Mouse (Mus musculus) MEL (cell line): ENCODE measurements around the gene Nfia. TPM values are rescaled to one million over a fixed set of nuclear protein-coding genes. Genes with fewer than 3 reads are reported as not detected.

Source experiments
- DNase-seq: peaks from one replicate; pipeline ENCODE4 v3.0.0; 2011; ENCODE audit warnings: low read depth, low spot score
- H3K27ac ChIP-seq: 2 replicates; pipeline ENCODE4 v1.5.1; 2012; ENCODE audit warnings: low read depth, mild to moderate bottlenecking, control low read depth, low read length, moderate library complexity; ENCODE audit not compliant: control insufficient read depth
- H3K27me3 ChIP-seq, 2 experiments: fragments of 150-350 bp in 1 of 2; sonication (generic) in 1 of 2; 2 replicates each; pipeline ENCODE4 v1.6.1; 2012; ENCODE audit warnings: low read length in 2 of 2, mild to moderate bottlenecking in 2 of 2, improper control_type of control experiment in 1 of 2, moderate library complexity in 1 of 2; ENCODE audit not compliant: insufficient read depth in 2 of 2, control insufficient read depth in 1 of 2
- H3K36me3 ChIP-seq, 2 experiments: 2 replicates each; pipeline ENCODE4 v1.6.1; 2012 to 2014; ENCODE audit warnings: low read length in 2 of 2, improper control_type of control experiment in 1 of 2, inconsistent platforms in 1 of 2, mild to moderate bottlenecking in 1 of 2; ENCODE audit not compliant: insufficient read depth in 2 of 2, control insufficient read depth in 1 of 2
- H3K4me1 ChIP-seq, 2 experiments: fragments of 150-350 bp in 1 of 2; sonication (generic) in 1 of 2; 2 replicates each; pipeline ENCODE4 v1.6.1; 2012; ENCODE audit warnings: low read length in 2 of 2, improper control_type of control experiment in 1 of 2, mild to moderate bottlenecking in 1 of 2; ENCODE audit not compliant: insufficient read depth in 2 of 2, control insufficient read depth in 1 of 2
- H3K4me3 ChIP-seq, 2 experiments: fragments of 150-350 bp in 1 of 2; sonication (generic) in 1 of 2; 2 replicates each; pipeline ENCODE4 v1.5.1; 2012; ENCODE audit warnings: low read depth in 2 of 2, low read length in 2 of 2, mild to moderate bottlenecking in 2 of 2, moderate library complexity in 2 of 2, control low read depth in 1 of 2, improper control_type of control experiment in 1 of 2; ENCODE audit not compliant: control insufficient read depth in 1 of 2, insufficient read depth in 1 of 2
- H3K79me2 ChIP-seq: 2 replicates; pipeline ENCODE4 v1.6.1; 2012; ENCODE audit warnings: mild to moderate bottlenecking, low read length, moderate library complexity; ENCODE audit not compliant: control insufficient read depth, poor library complexity, insufficient read depth
- H3K9ac ChIP-seq: 2 replicates; pipeline ENCODE4 v1.6.1; 2012; ENCODE audit warnings: low read depth, mild to moderate bottlenecking, control low read depth, low read length, moderate library complexity; ENCODE audit not compliant: control insufficient read depth, poor library complexity, severe bottlenecking
- H3K9me3 ChIP-seq: fragments of 150-350 bp; sonication (generic); replicated peaks from 2 replicates; pipeline ENCODE4 v1.6.1; 2012; ENCODE audit warnings: mild to moderate bottlenecking, low read length, improper control_type of control experiment, moderate library complexity; ENCODE audit not compliant: insufficient read depth
- BHLHE40 ChIP-seq: IDR thresholded peaks from 2 replicates; pipeline ENCODE4 v1.6.1; 2012; ENCODE audit warnings: low read depth, mild to moderate bottlenecking, inconsistent platforms, low read length, improper control_type of control experiment, borderline replicate concordance
- CHD2 ChIP-seq: IDR thresholded peaks from 2 replicates; pipeline ENCODE4 v1.6.1; 2011; ENCODE audit warnings: low read length, improper control_type of control experiment
- CTCF ChIP-seq, 3 experiments: IDR thresholded peaks in 2 of 3; conservative IDR thresholded peaks in 1 of 3; 2 replicates each; pipeline ENCODE4 v1.5.1; 2011 to 2012; ENCODE audit warnings: low read length in 3 of 3, low read depth in 2 of 3, mild to moderate bottlenecking in 2 of 3, improper control_type of control experiment in 1 of 3, inconsistent platforms in 1 of 3, mixed read lengths in 1 of 3, moderate library complexity in 1 of 3; ENCODE audit not compliant: control insufficient read depth in 1 of 3, insufficient read depth in 1 of 3, poor library complexity in 1 of 3, severe bottlenecking in 1 of 3
- ELF1 ChIP-seq: IDR thresholded peaks from 2 replicates; pipeline ENCODE4 v1.6.1; 2014; ENCODE audit warnings: low read depth, mild to moderate bottlenecking, inconsistent platforms, low read length, improper control_type of control experiment, moderate library complexity
- EP300 ChIP-seq, 2 experiments: IDR thresholded peaks; 2 replicates each; pipeline ENCODE4 v1.6.1; 2011; ENCODE audit warnings: improper control_type of control experiment in 2 of 2, low read length in 2 of 2, low read depth in 1 of 2, mild to moderate bottlenecking in 1 of 2
- ETS1 ChIP-seq: IDR thresholded peaks from 2 replicates; pipeline ENCODE4 v1.6.1; 2012; ENCODE audit warnings: low read depth, mild to moderate bottlenecking, inconsistent platforms, low read length, improper control_type of control experiment, moderate library complexity
- GABPA ChIP-seq: IDR thresholded peaks from 2 replicates; pipeline ENCODE4 v1.6.1; 2012; ENCODE audit warnings: low read depth, mild to moderate bottlenecking, inconsistent platforms, low read length, improper control_type of control experiment, moderate library complexity
- GATA1 ChIP-seq: IDR thresholded peaks from 2 replicates; pipeline ENCODE4 v1.6.1; 2011; ENCODE audit warnings: low read depth, low read length, improper control_type of control experiment
- HCFC1 ChIP-seq: IDR thresholded peaks from 2 replicates; pipeline ENCODE4 v1.6.1; 2012; ENCODE audit warnings: low read depth, mild to moderate bottlenecking, inconsistent platforms, low read length, improper control_type of control experiment, moderate library complexity
- KAT2A ChIP-seq: conservative IDR thresholded peaks from 2 replicates; pipeline ENCODE4 v1.6.1; 2012; ENCODE audit warnings: low read depth, low read length, improper control_type of control experiment, inconsistent platforms
- MEF2A ChIP-seq: IDR thresholded peaks from 2 replicates; pipeline ENCODE4 v1.6.1; 2014; ENCODE audit warnings: low read depth, mild to moderate bottlenecking, inconsistent platforms, low read length, improper control_type of control experiment; ENCODE audit not compliant: poor library complexity, insufficient replicate concordance, severe bottlenecking; ENCODE audit errors: extremely low read depth
- MXI1 ChIP-seq: IDR thresholded peaks from 2 replicates; pipeline ENCODE4 v1.6.1; 2011; ENCODE audit warnings: mild to moderate bottlenecking, low read depth, low read length, improper control_type of control experiment
- MYB ChIP-seq: IDR thresholded peaks from 2 replicates; pipeline ENCODE4 v1.6.1; 2011; ENCODE audit warnings: mild to moderate bottlenecking, low read depth, low read length, improper control_type of control experiment
- NELFE ChIP-seq: IDR thresholded peaks from 2 replicates; pipeline ENCODE4 v1.6.1; 2011; ENCODE audit warnings: low read depth, low read length, improper control_type of control experiment
- NRF1 ChIP-seq: IDR thresholded peaks from 2 replicates; pipeline ENCODE4 v1.6.1; 2014; ENCODE audit warnings: low read depth, mild to moderate bottlenecking, inconsistent platforms, low read length, improper control_type of control experiment, moderate library complexity; ENCODE audit not compliant: poor library complexity, insufficient read depth, severe bottlenecking
- POLR2AphosphoS2 ChIP-seq: IDR thresholded peaks from 2 replicates; pipeline ENCODE4 v1.6.1; 2011; ENCODE audit warnings: low read length, improper control_type of control experiment
- POLR2AphosphoS5 ChIP-seq: IDR thresholded peaks from 2 replicates; pipeline ENCODE4 v1.6.1; 2012; ENCODE audit warnings: low read depth, borderline replicate concordance, mild to moderate bottlenecking, inconsistent platforms, low read length, moderate library complexity, mixed read lengths
- RAD21 ChIP-seq: IDR thresholded peaks from 2 replicates; pipeline ENCODE4 v1.6.1; 2011; ENCODE audit warnings: mild to moderate bottlenecking, low read depth, low read length, improper control_type of control experiment
- RCOR1 ChIP-seq: IDR thresholded peaks from 2 replicates; pipeline ENCODE4 v1.6.1; 2012; ENCODE audit warnings: low read depth, mild to moderate bottlenecking, inconsistent platforms, low read length, improper control_type of control experiment
- SIN3A ChIP-seq: IDR thresholded peaks from 2 replicates; pipeline ENCODE4 v1.6.1; 2012; ENCODE audit warnings: low read length, improper control_type of control experiment, inconsistent platforms
- SMC3 ChIP-seq: IDR thresholded peaks from 2 replicates; pipeline ENCODE4 v1.6.1; 2011; ENCODE audit warnings: low read depth, low read length, improper control_type of control experiment
- TAL1 ChIP-seq: IDR thresholded peaks from 2 replicates; pipeline ENCODE4 v1.6.1; 2012; ENCODE audit warnings: mild to moderate bottlenecking, inconsistent platforms, low read length, moderate library complexity, mixed read lengths
- TBP ChIP-seq: IDR thresholded peaks from 2 replicates; pipeline ENCODE4 v1.8.0; 2011; ENCODE audit warnings: low read depth, low read length, improper control_type of control experiment
- TCF12 ChIP-seq: IDR thresholded peaks from 2 replicates; pipeline ENCODE4 v1.6.1; 2014; ENCODE audit warnings: low read depth, mild to moderate bottlenecking, inconsistent platforms, low read length, improper control_type of control experiment, moderate library complexity
- UBTF ChIP-seq: IDR thresholded peaks from 2 replicates; pipeline ENCODE4 v1.6.1; 2012; ENCODE audit warnings: low read depth, mild to moderate bottlenecking, inconsistent platforms, low read length, improper control_type of control experiment, moderate library complexity, borderline replicate concordance; ENCODE audit not compliant: insufficient read depth
- USF2 ChIP-seq, 2 experiments: IDR thresholded peaks; 2 replicates each; pipeline ENCODE4 v1.6.1; 2011 to 2012; ENCODE audit warnings: improper control_type of control experiment in 2 of 2, low read length in 2 of 2, borderline replicate concordance in 1 of 2, inconsistent platforms in 1 of 2, low read depth in 1 of 2, mild to moderate bottlenecking in 1 of 2; ENCODE audit not compliant: insufficient read depth in 1 of 2
- ZKSCAN1 ChIP-seq: IDR thresholded peaks from 2 replicates; pipeline ENCODE4 v1.6.1; 2012; ENCODE audit warnings: low read depth, mild to moderate bottlenecking, inconsistent platforms, low read length, improper control_type of control experiment, moderate library complexity
- polyA plus RNA-seq, 2 experiments: library from polyadenylated mRNA; stranded (reverse) in 1 of 2; unstranded in 1 of 2; fragments of >175 nt in 1 of 2; fragments of >200 nt in 1 of 2; gene quantifications; 2 replicates each; pipeline versions ENCODE4 v1.2.1 to v1.2.4; 2012; ENCODE audit warnings: low replicate concordance in 2 of 2, low read depth in 1 of 2; ENCODE audit not compliant: insufficient read length in 2 of 2, insufficient read depth in 1 of 2, missing spikeins in 1 of 2
- total RNA-seq: library from RNA; depleted of rRNA; stranded (reverse); fragments of 300-350 nt; gene quantifications from 2 replicates; pipeline ENCODE4 v1.2.3, GENCODE M21; 2012

The Nfia gene
- total and polyA plus RNA-seq, 3 experiments: 10.2 to 20.5 (median 13.4) TPM

GRCm38 (mm10) chr4:97841063-97841595, 68.6 kb downstream of the Nfia start:
- Histone ChIP-seq H3K79me2 (peaks cover 48% of the 10 kb centered on the region), H3K27ac (no peak overlapping the region), H3K9ac (no peak overlapping the region), H3K4me3 (no peak overlapping the region), H3K36me3 (peaks cover 28 to 48% of the 10 kb centered on the region in 2 experiments), H3K9me3 (no peaks in the 10 kb centered on the region), H3K4me1 (peaks cover 27 to 29% of the 10 kb centered on the region in 2 experiments), H3K27me3 (no peaks in the 10 kb centered on the region)
- TF ChIP-seq ETS1: no peak
- no peak for TF ChIP-seq GABPA
- TF ChIP-seq BHLHE40: no peak
- no peak for TF ChIP-seq TAL1
- no peak for TF ChIP-seq ZKSCAN1
- no peak for TF ChIP-seq GATA1
- no peak for TF ChIP-seq NRF1
- no peak for TF ChIP-seq SMC3
- no peak for TF ChIP-seq RCOR1
- no peak for TF ChIP-seq RAD21
- TF ChIP-seq CHD2: no peak
- no peak for TF ChIP-seq TBP
- TF ChIP-seq POLR2AphosphoS5: no peak
- no peak for TF ChIP-seq NELFE
- TF ChIP-seq HCFC1: no peak
- no peak for TF ChIP-seq POLR2AphosphoS2
- TF ChIP-seq UBTF: no peak
- DNase-seq: no peak

DNA sequence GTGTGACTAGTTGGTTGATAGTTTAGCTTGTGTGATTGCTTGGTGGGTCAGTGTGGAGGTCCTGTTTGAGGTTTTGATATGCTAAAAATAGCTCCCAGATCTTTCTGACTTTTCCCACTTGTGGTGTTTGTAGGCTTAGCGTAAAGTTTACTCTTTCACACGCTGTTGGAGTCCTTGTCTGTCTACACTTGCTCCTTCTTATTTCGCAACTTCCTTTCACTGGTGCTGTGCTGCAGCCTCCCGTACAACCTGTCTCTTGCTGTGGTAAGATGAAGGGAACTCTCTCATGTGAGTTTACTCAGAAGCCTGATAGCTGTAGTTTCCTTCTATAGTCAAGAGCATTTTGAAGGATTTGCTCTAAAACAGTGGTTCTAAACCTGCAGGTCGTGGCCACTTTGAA, 69.2 kb downstream of the Nfia start:
- no peak overlapping the region for H3K4me3 ChIP-seq
- no peak overlapping the region for H3K9ac ChIP-seq
- TF ChIP-seq MEF2A: no peak
- TF ChIP-seq POLR2AphosphoS5: no peak
- TF ChIP-seq KAT2A: no peak
- no peak for TF ChIP-seq NELFE
- TF ChIP-seq USF2 (IDR thresholded peaks at IDR 0.05; ENCODE audit: borderline replicate concordance in 1 of 2, insufficient read depth in 1 of 2, low read depth in 1 of 2, low read length in 2 of 2): no peak
- TF ChIP-seq SIN3A: no peak
- TF ChIP-seq EP300 (IDR thresholded peaks at IDR 0.05; ENCODE audit: low read depth in 1 of 2, low read length in 2 of 2): no peak
- no peak for TF ChIP-seq MYB
- TF ChIP-seq GATA1: no peak
- TF ChIP-seq CTCF (IDR thresholded peaks at IDR 0.05 in 2 of 3, conservative IDR thresholded peaks at IDR 0.05 in 1 of 3; ENCODE audit: control insufficient read depth in 1 of 3, insufficient read depth in 1 of 3, low read depth in 2 of 3, low read length in 3 of 3, poor library complexity in 1 of 3, severe bottlenecking in 1 of 3): no peak
- no peak for TF ChIP-seq TCF12
- no peak for TF ChIP-seq ELF1
- no peak for TF ChIP-seq MXI1
- no peak for TF ChIP-seq ETS1
- TF ChIP-seq GABPA: no peak
- TF ChIP-seq, all 39 proteins: peak for 0
- Histone ChIP-seq H3K27ac (no peak overlapping the region), H3K9me3 (no peaks in the 10 kb centered on the region), H3K27me3 (no peaks in the 10 kb centered on the region), H3K4me1 (peaks cover 26 to 32% of the 10 kb centered on the region in 2 experiments), H3K36me3 (peaks cover 29 to 49% of the 10 kb centered on the region in 2 experiments), H3K79me2 (peaks cover 47% of the 10 kb centered on the region)
- no peak for DNase-seq
